24 mouse cellular contexts compared by ENCODE assay signal in genomic region chr2:6320153-6320552, GRCm38 (mm10). TPM values are rescaled to one million over a fixed set of nuclear protein-coding genes. Genes with fewer than 3 reads are reported as not detected.
DNase-seq lines count a peak whose midpoint lies in the region; ATAC-seq and TF ChIP-seq lines count a peak whose summit lies in the region.
"Had no signal": no experiment of that assay in that cellular context is flagged by ENCODE, and none has a peak within 500 bp of the region (broad histone marks: within the 10 kb centered on the region; RNA-seq: fewer than 3 reads in every experiment).

No protein-coding gene starts in this region.

- ATAC-seq in neural tube, embryonic 15.5 days (ENCODE audit: low FRiP score) = no peak
- ATAC-seq in lung, postnatal 0 days = no peak
- ATAC-seq: forebrain, embryonic 14.5 days; forebrain, embryonic 16.5 days had no signal

- peaks cover 25% of the 10 kb centered on the region for H3K4me1 ChIP-seq in neural tube, embryonic 15.5 days
- peaks cover 6% of the 10 kb centered on the region; the same call in 1 of the 2 replicates for H3K4me1 ChIP-seq in lung, postnatal 0 days (ENCODE audit: insufficient read depth, low read depth, low read length)

- TF ChIP-seq EP300 in lung, postnatal 0 days (IDR thresholded peaks at IDR 0.05) = no peak

- H3K4me2 ChIP-seq in neural tube, embryonic 15.5 days = no peak overlapping the region
- no peak overlapping the region for H3K4me2 ChIP-seq in lung, postnatal 0 days (replicated peaks; ENCODE audit: low read depth, low read length)
- H3K4me2 ChIP-seq: embryonic facial prominence, embryonic 12.5 days; embryonic facial prominence, embryonic 15.5 days; forebrain, embryonic 12.5 days had no signal

- H3K27ac ChIP-seq in neural tube, embryonic 15.5 days (replicated peaks) = no peak overlapping the region
- H3K27ac ChIP-seq in lung, postnatal 0 days (ENCODE audit: low read length) = no peak overlapping the region
- H3K27ac ChIP-seq: embryonic facial prominence, embryonic 12.5 days; embryonic facial prominence, embryonic 15.5 days; forebrain, embryonic 10.5 days; forebrain, embryonic 12.5 days had no signal

- H3K4me3 ChIP-seq in neural tube, embryonic 15.5 days (replicated peaks) = no peak overlapping the region
- H3K4me3 ChIP-seq in lung, postnatal 0 days (ENCODE audit: low read depth, low read length) = no peak overlapping the region
- H3K4me3 ChIP-seq: embryonic facial prominence, embryonic 12.5 days; embryonic facial prominence, embryonic 15.5 days; erythroblast, embryonic 14.5 days; forebrain, embryonic 10.5 days; forebrain, embryonic 12.5 days had no signal

- no peaks in the 10 kb centered on the region for H3K9me3 ChIP-seq in neural tube, embryonic 15.5 days (replicated peaks)
- no peaks in the 10 kb centered on the region for H3K9me3 ChIP-seq in lung, postnatal 0 days (ENCODE audit: low read length)
- H3K9me3 ChIP-seq: embryonic facial prominence, embryonic 12.5 days; embryonic facial prominence, embryonic 15.5 days; forebrain, embryonic 10.5 days; forebrain, embryonic 12.5 days; G1E had no signal

- no peak overlapping the region for H3K9ac ChIP-seq in neural tube, embryonic 15.5 days (replicated peaks)
- H3K9ac ChIP-seq in lung, postnatal 0 days (replicated peaks; ENCODE audit: low read depth) = no peak overlapping the region
- H3K9ac ChIP-seq: embryonic facial prominence, embryonic 12.5 days; embryonic facial prominence, embryonic 15.5 days; forebrain, embryonic 12.5 days had no signal

- no peaks in the 10 kb centered on the region for H3K36me3 ChIP-seq in neural tube, embryonic 15.5 days
- no peaks in the 10 kb centered on the region for H3K36me3 ChIP-seq in lung, postnatal 0 days (ENCODE audit: insufficient read depth, low read length)
- H3K36me3 ChIP-seq: embryonic facial prominence, embryonic 12.5 days; embryonic facial prominence, embryonic 15.5 days; forebrain, embryonic 10.5 days; forebrain, embryonic 12.5 days had no signal

- H3K27me3 ChIP-seq in neural tube, embryonic 15.5 days (replicated peaks) = no peaks in the 10 kb centered on the region
- H3K27me3 ChIP-seq in lung, postnatal 0 days (replicated peaks; ENCODE audit: insufficient read depth, low read length) = no peaks in the 10 kb centered on the region
- H3K27me3 ChIP-seq: embryonic facial prominence, embryonic 12.5 days; embryonic facial prominence, embryonic 15.5 days; forebrain, embryonic 12.5 days had no signal

- DNase-seq in 3T3-L1 (ENCODE audit: low read depth, low spot score) = peak; percentile 6
- peak; percentile 11 for DNase-seq in CD4-positive helper T cell, adult 2 months (ENCODE audit: low read depth, low spot score)
- DNase-seq in NIH3T3 (ENCODE audit: low read depth) = peak; percentile 62
- DNase-seq in gastrocnemius, adult 8-10 months (ENCODE audit: low spot score in 2 of 2) = no peak
- DNase-seq in lung, postnatal 0 days (ENCODE audit: low spot score) = no peak
- DNase-seq: adrenal gland, adult 8-10 months; adrenal gland, postnatal 14 days; adrenal gland, postnatal 36 days; B cell, adult 2 months; cerebellum, adult 11-12 months; cerebellum, adult 2 months; cerebellum, adult 9-10 months; cerebellum, postnatal 10 days; cerebellum, postnatal 25 days; embryo, embryonic 11 days had no signal

- 87% methylated on average over 3 of the region's 3 CpGs for WGBS in neural tube, embryonic 15.5 days
- WGBS in lung, postnatal 0 days = 68% methylated on average over 3 of the region's 3 CpGs

- no peak for TF ChIP-seq CTCF in lung, postnatal 0 days (IDR thresholded peaks at IDR 0.05)

RNA-seq across cellular contexts. Expression of gene Usp6nl, which starts 2.3 kb away (rescaled TPM):
- 6.5 TPM in 2 replicates for polyA plus RNA-seq in neural tube, embryonic 15.5 days (2015; fragmentation: Nextera tagmentation; extraction: Ambion mirVana)
- 1 to 10 TPM; 2.5 to 3.4 (median 2.8) TPM for total RNA-seq in gastrocnemius, adult 8-10 months (2022)
- polyA plus RNA-seq in lung, postnatal 0 days (2015; fragmentation: Nextera tagmentation; extraction: Ambion mirVana) = 9.5 and 11.0 TPM in 2 replicates

Comparison
In these comparisons a context has a peak if more than half of its experiments do, and no peak if none do; other contexts are left out.
1. DNase-seq: peak in 3T3-L1 (single experiment), CD4-positive helper T cell, adult 2 months (single experiment) and NIH3T3 (single experiment); none in gastrocnemius, adult 8-10 months (0 of 2) and lung, postnatal 0 days (single experiment).